Mouse (Mus musculus): ENCODE measurements around the gene Fnip1.

GRCm38 (mm10) chr11:54523431-54524001 lies 85.5 kb downstream of the Fnip1 start:
- TF ChIP-seq CTCF (IDR thresholded peaks at IDR 0.05; ENCODE audit: control insufficient read depth, insufficient read depth, insufficient replicate concordance, low read depth, low read length) (no peak), POLR2A (IDR thresholded peaks at IDR 0.05; ENCODE audit: control insufficient read depth, low read depth, low read length) (no peak)

Measured in testis, adult 2 months (tissue).